Mouse (Mus musculus) ovary, adult 18-20 months (tissue): ENCODE results near the gene Ccdc120.

Source experiments
- DNase-seq: peaks from one replicate; pipeline ENCODE4 v3.0.0; 2022; ENCODE audit warnings: low spot score, mixed read lengths

Ccdc120 gene

GRCm38 (mm10) chrX:7692862-7693261 is 57.8 kb downstream of the Ccdc120 start:
- DNase-seq: no peak

- no peak for DNase-seq
These were observed 60.2 kb downstream of the Ccdc120 start for GRCm38 (mm10) chrX:7690486-7690885.

- DNase-seq: no peak
These were observed 62.4 kb downstream of the Ccdc120 start for GRCm38 (mm10) chrX:7688321-7688720.
